Mouse (Mus musculus) bone marrow macrophage, adult 2 months (primary cell): ENCODE results near the gene Zfp595.
"Not testable (repeated sequence)": the region's sequence is repeated elsewhere in the genome, so short reads cannot be mapped to it uniquely, and the experiment has no call there.

Source experiments
- CTCF ChIP-seq: IDR thresholded peaks from 2 replicates; pipeline ENCODE4 v1.5.1; 2012; ENCODE audit warnings: low read depth, mild to moderate bottlenecking, low read length, moderate library complexity
- POLR2A ChIP-seq: IDR thresholded peaks from 2 replicates; pipeline ENCODE4 v1.6.1; 2012; ENCODE audit warnings: mild to moderate bottlenecking, low read depth, low read length, borderline replicate concordance

- TF ChIP-seq CTCF, POLR2A: not testable (repeated sequence)
These were observed 62.8 kb downstream of the Zfp595 start for GRCm38 (mm10) chr13:67269383-67270065.
